Mouse (Mus musculus): Measurements from ENCODE around the gene Hck.

- TF ChIP-seq CTCF (IDR thresholded peaks at IDR 0.05; ENCODE audit: borderline replicate concordance, insufficient read depth, low read depth, low read length) (no peak), POLR2A (IDR thresholded peaks at IDR 0.05; ENCODE audit: borderline replicate concordance, insufficient read depth, low read length) (no peak)
Observed at GRCm38 (mm10) chr2:153145346-153145745, 37.1 kb downstream of the Hck start.
